Mouse (Mus musculus): Measurements from ENCODE around the gene Rpl18a.

Gene Rpl18a

GRCm38 (mm10) chr8:70856028-70856427 is 41.2 kb downstream of the Rpl18a start:
- DNase-seq (ENCODE audit: low read depth): no peak

GRCm38 (mm10) chr8:70853863-70854262 is 43.3 kb downstream of the Rpl18a start:
- no peak for DNase-seq (ENCODE audit: low read depth)

GRCm38 (mm10) chr8:70852595-70853231 is 44.5 kb downstream of the Rpl18a start:
- no peak for DNase-seq (ENCODE audit: low read depth)

- no peak for DNase-seq (ENCODE audit: low read depth)
These were observed 45.4 kb downstream of the Rpl18a start for GRCm38 (mm10) chr8:70851837-70852236.

GRCm38 (mm10) chr8:70850947-70851346 is 46.3 kb downstream of the Rpl18a start:
- no peak for DNase-seq (ENCODE audit: low read depth)

- no peak for DNase-seq (ENCODE audit: low read depth)
These were observed 46.9 kb downstream of the Rpl18a start for GRCm38 (mm10) chr8:70850132-70850845.

- no peak for DNase-seq (ENCODE audit: low read depth)
These were observed 47.8 kb downstream of the Rpl18a start for GRCm38 (mm10) chr8:70849333-70849990.

- DNase-seq (ENCODE audit: low read depth): no peak
These were observed 50.6 kb downstream of the Rpl18a start for GRCm38 (mm10) chr8:70846371-70847154.

GRCm38 (mm10) chr8:70845108-70845507 is 52.1 kb downstream of the Rpl18a start:
- no peak for DNase-seq (ENCODE audit: low read depth)
